Mouse (Mus musculus) liver, embryonic 13.5 days (tissue): Measurements from ENCODE around the gene Gdf15. TPM values are rescaled to one million over a fixed set of nuclear protein-coding genes. Genes with fewer than 3 reads are reported as not detected.

Source experiments
- ATAC-seq: fragments of 200-750 bp; cut with Nextera tagmentation; 2 replicates; pipeline ENCODE4 v1.8.0; 2017; ENCODE audit warnings: low read depth, mild to moderate bottlenecking, moderate number of reproducible peaks, moderate library complexity
- DNase-seq: peaks from one replicate; pipeline ENCODE4 v3.0.0; 2022
- H3K27ac ChIP-seq: fragments of 300-500 bp; sonication (generic); 2 replicates; pipeline ENCODE4 v1.5.1; 2015; ENCODE audit warnings: moderate library complexity, mild to moderate bottlenecking, inconsistent platforms
- H3K27me3 ChIP-seq: fragments of 300-500 bp; sonication (generic); 2 replicates; pipeline ENCODE4 v1.6.1; 2015; ENCODE audit warnings: mild to moderate bottlenecking, inconsistent platforms
- H3K36me3 ChIP-seq: fragments of 300-500 bp; sonication (generic); 2 replicates; pipeline ENCODE4 v1.6.1; 2015; ENCODE audit warnings: mild to moderate bottlenecking, inconsistent platforms
- H3K4me1 ChIP-seq: fragments of 300-500 bp; sonication (generic); replicated peaks from 2 replicates; pipeline ENCODE4 v1.6.1; 2015; ENCODE audit warnings: inconsistent platforms
- H3K4me2 ChIP-seq: fragments of 300-500 bp; sonication (generic); 2 replicates; pipeline ENCODE4 v1.6.1; 2015; ENCODE audit warnings: inconsistent platforms, mild to moderate bottlenecking, moderate library complexity
- H3K4me3 ChIP-seq: fragments of 300-500 bp; sonication (generic); replicated peaks from 2 replicates; pipeline ENCODE4 v1.5.1; 2015; ENCODE audit warnings: mild to moderate bottlenecking, inconsistent platforms
- H3K9ac ChIP-seq: fragments of 300-500 bp; sonication (generic); 2 replicates; pipeline ENCODE4 v1.6.1; 2015; ENCODE audit warnings: mild to moderate bottlenecking, inconsistent platforms
- H3K9me3 ChIP-seq: fragments of 300-500 bp; sonication (generic); replicated peaks from 2 replicates; pipeline ENCODE4 v1.6.1; 2016; ENCODE audit warnings: inconsistent platforms
- WGBS: fragments of 180-500 bp; shearing (Covaris S2); methylation state at CpG from one replicate; pipeline ENCODE4 v1.1.7; 2015; ENCODE audit not compliant: insufficient replicate concordance; 5-methylcytosine and 5-hydroxymethylcytosine counted together
- polyA plus RNA-seq: library from polyadenylated mRNA; unstranded; fragments of >200 nt; fragmentation: Nextera tagmentation; extraction: Ambion mirVana; gene quantifications from 2 replicates; pipeline ENCODE4 v1.2.1, GENCODE M21; 2015

The Gdf15 gene
- polyA plus RNA-seq, 1 experiment from 2014 or later, result 3.9 TPM

- DNase-seq (no peak), ATAC-seq (no peak)
- Histone ChIP-seq H3K4me3 (no peak overlapping the region), H3K4me1 (peaks cover 44% of the 10 kb centered on the region), H3K27ac (peak overlapping the region; percentile 39; the same call in 1 of the 2 replicates), H3K36me3 (peaks cover 16% of the 10 kb centered on the region), H3K9ac (peak overlapping the region; percentile 36; the same call in 1 of the 2 replicates), H3K9me3 (no peaks in the 10 kb centered on the region), H3K4me2 (no peak overlapping the region), H3K27me3 (no peaks in the 10 kb centered on the region)
- 78% methylated on average over 6 of the region's 6 CpGs for WGBS
These were observed 14.1 kb upstream of the Gdf15 start for GRCm38 (mm10) chr8:70646369-70646768.

DNA sequence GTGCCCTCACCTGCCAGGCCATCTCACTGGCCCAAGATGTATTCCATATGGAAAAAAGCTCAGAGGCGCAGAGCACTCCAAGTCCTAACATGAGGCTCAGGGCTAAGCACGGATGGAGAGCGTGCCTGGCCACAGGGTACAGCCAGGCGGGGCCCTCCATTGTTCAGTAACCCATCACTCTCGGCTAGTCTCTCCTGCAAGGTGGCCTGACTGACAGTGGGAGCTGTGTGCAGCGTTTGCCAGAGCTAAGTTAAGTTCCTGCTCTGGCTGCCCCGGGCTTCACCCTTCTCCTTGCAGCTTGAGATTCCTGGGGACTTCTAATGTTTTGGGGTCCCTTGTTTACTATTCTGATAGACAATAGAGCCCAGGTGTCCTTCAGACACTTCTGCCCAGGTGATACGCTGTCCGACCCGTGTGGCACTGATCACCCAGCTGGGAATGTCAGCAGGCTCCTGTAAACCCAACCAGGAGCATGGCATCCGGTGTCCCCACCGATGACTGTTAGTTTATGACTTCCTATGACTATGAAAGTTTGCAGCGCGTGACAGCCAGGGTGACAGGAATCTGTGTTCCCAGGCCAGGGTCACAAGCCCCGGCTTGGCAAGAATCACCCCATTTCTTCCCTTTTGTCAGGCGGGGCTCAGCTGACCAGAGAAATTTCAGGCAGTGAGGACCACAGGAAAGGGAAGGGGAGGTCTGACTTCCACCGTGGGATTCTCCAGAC lies 13.4 kb upstream of the Gdf15 start:
- Histone ChIP-seq H3K9ac (no peak overlapping the region), H3K4me2 (no peak overlapping the region), H3K4me3 (no peak overlapping the region), H3K27me3 (no peaks in the 10 kb centered on the region), H3K4me1 (peaks cover 44% of the 10 kb centered on the region), H3K27ac (no peak overlapping the region), H3K9me3 (no peaks in the 10 kb centered on the region), H3K36me3 (peaks cover 12% of the 10 kb centered on the region)
- WGBS, result 61% methylated on average over 17 of the region's 17 CpGs
- DNase-seq (no peak), ATAC-seq (no peak)

DNA sequence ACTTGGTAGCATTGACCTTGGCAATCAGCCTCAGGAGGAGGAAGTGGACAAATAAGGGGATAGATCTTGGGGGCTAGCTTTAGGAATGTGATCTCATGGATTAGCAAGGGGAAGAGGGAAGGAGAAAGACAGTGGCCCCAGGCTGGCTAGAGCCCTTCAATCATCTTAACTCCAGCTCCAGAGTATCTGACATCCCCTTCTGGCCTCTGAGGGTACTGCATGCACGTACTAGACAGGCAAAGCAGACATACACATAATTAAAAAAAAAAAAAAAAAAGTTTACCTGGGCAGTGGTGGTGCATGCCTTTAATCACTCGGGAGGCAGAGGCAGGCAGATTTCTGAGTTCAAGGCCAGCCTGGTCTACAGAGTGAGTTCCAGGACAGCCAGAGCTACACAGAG lies 11.8 kb upstream of the Gdf15 start:
- H3K9me3 ChIP-seq, result no peaks in the 10 kb centered on the region
- no peak overlapping the region for H3K9ac ChIP-seq
- H3K4me2 ChIP-seq, result no peak overlapping the region
- no peaks in the 10 kb centered on the region for H3K27me3 ChIP-seq
- DNase-seq, result no peak
- 77% methylated on average over 2 of the region's 2 CpGs for WGBS
- ATAC-seq, result no peak
- peaks cover 3% of the 10 kb centered on the region; the same call in 1 of the 2 replicates for H3K36me3 ChIP-seq
- H3K4me1 ChIP-seq, result peaks cover 36% of the 10 kb centered on the region
- H3K27ac ChIP-seq, result no peak overlapping the region
- no peak overlapping the region for H3K4me3 ChIP-seq

DNA sequence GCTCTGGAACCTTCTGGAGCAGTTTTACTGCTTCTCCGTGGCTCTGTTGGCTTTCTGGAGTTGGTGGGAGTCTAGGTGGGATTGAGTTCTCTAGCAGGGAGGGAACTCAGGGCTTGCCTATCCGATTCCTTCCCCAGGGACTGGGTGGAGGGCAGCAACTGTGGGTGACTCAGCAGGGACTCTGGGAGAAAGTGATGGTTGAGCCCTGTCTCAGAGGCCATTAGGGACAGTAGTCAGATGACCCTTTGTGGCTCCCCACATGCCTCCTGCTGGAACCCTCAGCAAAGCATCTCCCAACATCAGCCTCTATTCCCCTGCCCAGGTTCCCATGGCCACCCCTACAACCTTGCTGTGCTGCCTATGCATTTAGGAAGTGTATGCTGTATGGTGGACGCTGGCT lies 10.8 kb upstream of the Gdf15 start:
- Histone ChIP-seq H3K9me3 (no peaks in the 10 kb centered on the region), H3K27ac (no peak overlapping the region), H3K4me1 (peaks cover 38% of the 10 kb centered on the region), H3K4me3 (no peak overlapping the region), H3K36me3 (no peaks in the 10 kb centered on the region), H3K4me2 (no peak overlapping the region), H3K27me3 (no peaks in the 10 kb centered on the region), H3K9ac (no peak overlapping the region)
- WGBS, result 47% methylated on average over 3 of the region's 3 CpGs
- DNase-seq (no peak), ATAC-seq (no peak)

GRCm38 (mm10) chr8:70638752-70639151 lies 6.5 kb upstream of the Gdf15 start:
- no peaks in the 10 kb centered on the region for H3K36me3 ChIP-seq
- no peak overlapping the region for H3K9ac ChIP-seq
- H3K4me1 ChIP-seq, result peaks cover 55% of the 10 kb centered on the region
- no peak overlapping the region for H3K27ac ChIP-seq
- ATAC-seq (no peak), DNase-seq (no peak)
- 69% methylated on average over 9 of the region's 9 CpGs for WGBS
- no peaks in the 10 kb centered on the region for H3K9me3 ChIP-seq
- H3K27me3 ChIP-seq, result no peaks in the 10 kb centered on the region
- no peak overlapping the region for H3K4me3 ChIP-seq
- no peak overlapping the region for H3K4me2 ChIP-seq

DNA sequence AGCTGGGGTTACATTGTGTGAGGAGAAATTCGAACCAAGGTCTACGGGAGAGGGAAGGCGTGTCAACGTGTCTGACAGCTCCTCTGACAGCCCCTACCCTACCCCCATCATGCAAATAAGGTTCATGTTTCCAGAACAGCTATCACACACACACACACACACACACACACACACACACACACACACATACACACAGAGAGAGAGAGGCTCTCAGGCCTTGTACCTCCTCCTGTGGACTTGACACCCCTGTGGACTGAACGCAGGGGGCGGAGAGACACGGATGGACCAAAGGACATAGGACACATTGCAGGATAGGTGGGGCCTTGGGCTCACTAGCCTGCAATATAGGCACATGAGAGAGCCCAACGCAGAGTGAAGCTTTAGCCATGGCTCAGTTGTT lies 4.6 kb upstream of the Gdf15 start:
- DNase-seq (no peak), ATAC-seq (peak; percentile 57)
- H3K36me3 ChIP-seq, result no peaks in the 10 kb centered on the region
- 0 out of 2 replicates have a peak overlapping the region, but pooled peaks have one; percentile 7 for H3K9ac ChIP-seq
- WGBS, result 60% methylated on average over 8 of the region's 8 CpGs
- H3K27ac ChIP-seq, result peak overlapping the region; percentile 63
- H3K9me3 ChIP-seq, result no peaks in the 10 kb centered on the region
- H3K4me1 ChIP-seq, result peaks cover 66% of the 10 kb centered on the region
- H3K4me3 ChIP-seq, result no peak overlapping the region
- no peak overlapping the region for H3K4me2 ChIP-seq
- no peaks in the 10 kb centered on the region for H3K27me3 ChIP-seq

- Histone ChIP-seq H3K4me3 (no peak overlapping the region), H3K27me3 (peaks cover 10% of the 10 kb centered on the region), H3K4me1 (peaks cover 77% of the 10 kb centered on the region), H3K27ac (peak overlapping the region; percentile 80), H3K9ac (peak overlapping the region; percentile 40; the same call in 1 of the 2 replicates), H3K9me3 (no peaks in the 10 kb centered on the region), H3K36me3 (no peaks in the 10 kb centered on the region), H3K4me2 (no peak overlapping the region)
- WGBS, result 30% methylated on average over 6 of the region's 6 CpGs
- no peak for ATAC-seq
- DNase-seq, result no peak
These were observed 3.3 kb upstream of the Gdf15 start for GRCm38 (mm10) chr8:70635527-70635926.

DNA sequence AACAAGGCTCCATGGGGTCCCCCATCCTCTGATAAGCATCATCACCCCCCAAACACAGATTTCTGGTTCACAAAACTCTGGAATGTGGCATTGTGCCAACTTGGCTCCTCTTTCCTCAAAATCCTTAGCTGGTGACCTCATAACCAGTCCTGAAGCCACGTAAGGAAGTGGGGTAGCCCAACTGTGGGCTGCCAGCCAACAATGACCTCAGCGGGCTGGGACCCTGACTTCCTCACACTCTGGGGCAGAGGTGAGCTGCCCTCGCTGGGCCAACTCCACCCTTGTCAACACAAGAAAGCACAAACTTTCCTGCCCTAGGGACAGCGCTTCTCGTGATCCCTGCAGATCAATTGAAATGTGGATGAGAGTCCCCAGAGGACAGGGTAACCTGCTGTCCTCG lies 1.8 kb upstream of the Gdf15 start:
- H3K9ac ChIP-seq, result 0 out of 2 replicates have a peak overlapping the region, but pooled peaks have one; percentile 40
- DNase-seq, result no peak
- H3K4me3 ChIP-seq, result no peak overlapping the region
- WGBS, result 46% methylated on average over 6 of the region's 6 CpGs
- no peaks in the 10 kb centered on the region for H3K9me3 ChIP-seq
- peaks cover 88% of the 10 kb centered on the region for H3K4me1 ChIP-seq
- no peak overlapping the region for H3K4me2 ChIP-seq
- H3K27ac ChIP-seq, result peak overlapping the region; percentile 80
- no peaks in the 10 kb centered on the region for H3K36me3 ChIP-seq
- no peak for ATAC-seq
- H3K27me3 ChIP-seq, result peaks cover 10% of the 10 kb centered on the region

DNA sequence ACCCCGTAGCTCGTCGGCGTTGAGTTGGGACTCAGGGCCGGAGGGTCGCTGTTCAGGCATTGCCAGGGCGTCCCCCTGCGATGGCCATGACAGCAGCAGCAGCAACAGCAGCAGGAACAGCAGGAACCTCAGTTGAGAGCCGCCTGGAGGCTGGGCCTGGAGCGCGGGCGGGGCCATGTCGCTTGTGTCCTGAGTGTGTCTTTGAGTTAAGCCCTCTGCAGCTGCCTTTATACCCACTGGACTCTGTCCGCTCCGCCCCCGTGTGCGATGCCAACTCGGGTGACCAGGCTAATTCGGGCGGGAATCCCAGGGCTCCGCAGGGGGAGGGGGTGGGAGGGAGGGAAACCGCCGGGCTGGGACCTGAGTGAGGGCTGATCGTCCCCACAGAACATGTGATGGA lies 820 bp downstream of the Gdf15 start:
- peak overlapping the region; percentile 65 for H3K4me3 ChIP-seq
- peak overlapping the region; percentile 85 for H3K27ac ChIP-seq
- H3K4me2 ChIP-seq, result peak overlapping the region; percentile 89
- peak; percentile 2; the same call in 1 of the 2 replicates for ATAC-seq
- no peaks in the 10 kb centered on the region for H3K36me3 ChIP-seq
- 13% methylated on average over 22 of the region's 24 CpGs for WGBS
- no peak for DNase-seq
- peak overlapping the region; percentile 70 for H3K9ac ChIP-seq
- no peaks in the 10 kb centered on the region for H3K9me3 ChIP-seq
- H3K4me1 ChIP-seq, result peaks cover 68% of the 10 kb centered on the region
- peaks cover 10% of the 10 kb centered on the region for H3K27me3 ChIP-seq

DNA sequence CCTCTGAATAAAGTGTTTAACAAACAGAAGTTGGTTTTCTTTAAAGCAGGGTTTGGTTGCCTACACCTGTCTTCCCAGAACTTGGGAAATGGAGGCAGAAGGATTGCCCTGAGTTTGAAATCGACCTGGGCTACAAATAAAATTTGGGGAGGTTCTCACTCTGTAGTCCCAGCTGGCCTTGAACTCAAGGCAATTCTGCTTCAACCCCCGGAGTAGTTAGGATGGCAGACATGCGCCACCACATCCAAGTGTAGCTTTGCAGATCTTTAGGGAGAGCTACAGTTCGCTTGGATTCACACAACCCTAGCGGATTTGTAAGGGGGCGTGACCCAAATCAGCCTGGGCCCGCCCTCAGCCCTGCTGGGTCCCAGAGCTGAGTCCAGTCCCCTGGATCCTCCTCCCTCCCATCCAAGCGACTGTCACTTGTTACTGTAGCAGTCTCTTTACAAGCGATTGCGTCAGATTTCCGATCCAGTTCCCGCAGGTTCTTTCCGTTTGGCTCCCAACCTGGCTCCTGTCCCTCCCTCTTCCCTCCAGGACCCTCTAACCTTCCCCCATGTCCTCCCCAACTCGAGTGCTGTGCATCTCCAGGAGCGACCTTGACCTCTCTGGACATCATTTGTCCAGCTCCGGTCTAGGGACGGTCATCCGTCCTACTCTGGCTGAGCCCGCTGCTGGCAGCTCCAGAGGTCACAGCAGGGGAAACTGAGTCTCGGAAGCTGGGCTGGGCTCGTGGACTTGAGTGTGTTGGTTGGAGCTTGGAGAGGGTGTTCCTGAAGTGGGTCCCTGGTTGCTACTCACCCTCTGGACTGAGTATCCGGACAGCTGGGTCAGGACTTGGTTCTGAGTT lies 1.5 kb downstream of the Gdf15 start:
- Histone ChIP-seq H3K27me3 (peaks cover 10% of the 10 kb centered on the region), H3K9ac (peak overlapping the region; percentile 70), H3K4me2 (peak overlapping the region; percentile 89), H3K36me3 (no peaks in the 10 kb centered on the region), H3K4me3 (peak overlapping the region; percentile 65), H3K27ac (peak overlapping the region; percentile 85), H3K9me3 (no peaks in the 10 kb centered on the region), H3K4me1 (peaks cover 61% of the 10 kb centered on the region)
- WGBS, result 12% methylated on average over 22 of the region's 22 CpGs
- DNase-seq (no peak), ATAC-seq (peak; percentile 53)
